Mouse (Mus musculus) CH12.LX (cell line): ENCODE measurements at regions not wholly inside any gene's neighbourhood (a gene's known extent, or its start where the extent isn't known, plus 50 kb on each side); places are given as distances from the start of the nearest gene placed in this dataset.

Source experiments
- E2F4 ChIP-seq: IDR thresholded peaks from 2 replicates; pipeline ENCODE4 v1.6.1; 2011; ENCODE audit warnings: low read depth, low read length, improper control_type of control experiment; ENCODE audit not compliant: insufficient replicate concordance
- JUND ChIP-seq: conservative IDR thresholded peaks from 2 replicates; pipeline ENCODE4 v1.6.1; 2011; ENCODE audit warnings: low read depth, low read length, improper control_type of control experiment
- ZC3H11A ChIP-seq: IDR thresholded peaks from 2 replicates; pipeline ENCODE4 v1.6.1; 2012; ENCODE audit warnings: low read depth, mild to moderate bottlenecking, inconsistent platforms, low read length, improper control_type of control experiment

GRCm38 (mm10) chr12:13080791-13081190 is 139.1 kb upstream of the Mycn start:
- TF ChIP-seq ZC3H11A (no peak), E2F4 (no peak), JUND (no peak)
